ENCODE assay signal across 23 mouse cellular contexts in the genomic region with DNA sequence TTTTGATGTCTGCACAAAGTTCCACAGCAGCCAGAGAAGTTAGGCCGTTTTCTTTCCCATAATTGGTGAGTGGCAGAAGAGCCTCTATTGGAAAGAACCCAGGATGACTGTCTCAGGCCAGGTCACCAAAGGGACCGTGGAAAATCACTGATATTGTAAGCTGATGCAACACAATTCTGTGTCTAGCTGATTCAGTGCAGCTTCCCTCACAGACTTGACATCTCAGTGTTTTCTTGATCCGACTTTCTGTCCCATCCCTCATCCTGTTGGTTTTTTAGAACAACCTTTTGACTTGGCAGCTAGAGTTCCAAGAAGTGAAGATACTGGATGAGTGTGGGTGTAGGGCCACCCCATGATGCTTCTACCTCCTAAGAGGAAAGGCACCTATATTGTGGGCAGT.
"Had no signal": no experiment of that assay in that cellular context is flagged by ENCODE, and none has a peak within 500 bp of the region (broad histone marks: within the 10 kb centered on the region; RNA-seq: fewer than 3 reads in every experiment).

No protein-coding gene starts in this region.

- H3K27me3 ChIP-seq: heart, embryonic 12.5 days; hindbrain, embryonic 12.5 days; intestine, embryonic 15.5 days; kidney, embryonic 15.5 days; limb, embryonic 12.5 days; liver, embryonic 13.5 days; liver, embryonic 15.5 days had no signal

- H3K36me3 ChIP-seq: heart, embryonic 12.5 days; hindbrain, embryonic 10.5 days; hindbrain, embryonic 12.5 days; intestine, embryonic 15.5 days; kidney, embryonic 15.5 days; limb, embryonic 10.5 days; limb, embryonic 12.5 days; liver, embryonic 13.5 days; liver, embryonic 15.5 days had no signal

- H3K4me3 ChIP-seq: gastrocnemius, adult 2 months; heart, embryonic 12.5 days; hindbrain, embryonic 10.5 days; hindbrain, embryonic 12.5 days; intestine, embryonic 15.5 days; kidney, embryonic 15.5 days; layer of hippocampus, adult 2 months; left cerebral cortex, adult 2 months; limb, embryonic 10.5 days; limb, embryonic 12.5 days; liver, embryonic 13.5 days; liver, embryonic 15.5 days had no signal

- H3K27ac ChIP-seq: gastrocnemius, adult 2 months; hindbrain, embryonic 10.5 days; hindbrain, embryonic 12.5 days; hindbrain, embryonic 14.5 days; intestine, embryonic 15.5 days; kidney, embryonic 15.5 days; kidney, postnatal 0 days; layer of hippocampus, adult 2 months; left cerebral cortex, adult 2 months; limb, embryonic 10.5 days; limb, embryonic 12.5 days; liver, embryonic 13.5 days; liver, embryonic 15.5 days had no signal

- DNase-seq: gastrocnemius, adult 2 months; gastrocnemius, postnatal 10 days; gastrocnemius, postnatal 25 days; heart, postnatal 10 days; heart, postnatal 4 days; kidney, adult 18-20 months; kidney, adult 9 months; kidney, postnatal 14 days; kidney, postnatal 4 days; liver, embryonic 13.5 days; liver, postnatal 0 days had no signal

- H3K4me1 ChIP-seq: hindbrain, embryonic 10.5 days; hindbrain, embryonic 12.5 days; intestine, embryonic 15.5 days; kidney, embryonic 15.5 days; limb, embryonic 10.5 days; limb, embryonic 12.5 days; liver, embryonic 13.5 days; liver, embryonic 15.5 days had no signal
